Mouse (Mus musculus) MEL (cell line): ENCODE data around the gene Dvl2. TPM values are rescaled to one million over a fixed set of nuclear protein-coding genes. Genes with fewer than 3 reads are reported as not detected.

Experiments used
- DNase-seq: peaks from one replicate; pipeline ENCODE4 v3.0.0; 2011; ENCODE audit warnings: low read depth, low spot score
- H3K27ac ChIP-seq: 2 replicates; pipeline ENCODE4 v1.5.1; 2012; ENCODE audit warnings: low read depth, mild to moderate bottlenecking, control low read depth, low read length, moderate library complexity; ENCODE audit not compliant: control insufficient read depth
- H3K27me3 ChIP-seq, 2 experiments: fragments of 150-350 bp in 1 of 2; sonication (generic) in 1 of 2; 2 replicates each; pipeline ENCODE4 v1.6.1; 2012; ENCODE audit warnings: low read length in 2 of 2, mild to moderate bottlenecking in 2 of 2, improper control_type of control experiment in 1 of 2, moderate library complexity in 1 of 2; ENCODE audit not compliant: insufficient read depth in 2 of 2, control insufficient read depth in 1 of 2
- H3K36me3 ChIP-seq, 2 experiments: 2 replicates each; pipeline ENCODE4 v1.6.1; 2012 to 2014; ENCODE audit warnings: low read length in 2 of 2, improper control_type of control experiment in 1 of 2, inconsistent platforms in 1 of 2, mild to moderate bottlenecking in 1 of 2; ENCODE audit not compliant: insufficient read depth in 2 of 2, control insufficient read depth in 1 of 2
- H3K4me1 ChIP-seq, 2 experiments: fragments of 150-350 bp in 1 of 2; sonication (generic) in 1 of 2; 2 replicates each; pipeline ENCODE4 v1.6.1; 2012; ENCODE audit warnings: low read length in 2 of 2, improper control_type of control experiment in 1 of 2, mild to moderate bottlenecking in 1 of 2; ENCODE audit not compliant: insufficient read depth in 2 of 2, control insufficient read depth in 1 of 2
- H3K4me3 ChIP-seq, 2 experiments: fragments of 150-350 bp in 1 of 2; sonication (generic) in 1 of 2; 2 replicates each; pipeline ENCODE4 v1.5.1; 2012; ENCODE audit warnings: low read depth in 2 of 2, low read length in 2 of 2, mild to moderate bottlenecking in 2 of 2, moderate library complexity in 2 of 2, control low read depth in 1 of 2, improper control_type of control experiment in 1 of 2; ENCODE audit not compliant: control insufficient read depth in 1 of 2, insufficient read depth in 1 of 2
- H3K79me2 ChIP-seq: 2 replicates; pipeline ENCODE4 v1.6.1; 2012; ENCODE audit warnings: mild to moderate bottlenecking, low read length, moderate library complexity; ENCODE audit not compliant: control insufficient read depth, poor library complexity, insufficient read depth
- H3K9ac ChIP-seq: 2 replicates; pipeline ENCODE4 v1.6.1; 2012; ENCODE audit warnings: low read depth, mild to moderate bottlenecking, control low read depth, low read length, moderate library complexity; ENCODE audit not compliant: control insufficient read depth, poor library complexity, severe bottlenecking
- H3K9me3 ChIP-seq: fragments of 150-350 bp; sonication (generic); replicated peaks from 2 replicates; pipeline ENCODE4 v1.6.1; 2012; ENCODE audit warnings: mild to moderate bottlenecking, low read length, improper control_type of control experiment, moderate library complexity; ENCODE audit not compliant: insufficient read depth
- BHLHE40 ChIP-seq: IDR thresholded peaks from 2 replicates; pipeline ENCODE4 v1.6.1; 2012; ENCODE audit warnings: low read depth, mild to moderate bottlenecking, inconsistent platforms, low read length, improper control_type of control experiment, borderline replicate concordance
- CHD1 ChIP-seq: IDR thresholded peaks from 2 replicates; pipeline ENCODE4 v1.6.1; 2012; ENCODE audit warnings: low read depth, mild to moderate bottlenecking, inconsistent platforms, low read length, improper control_type of control experiment
- CHD2 ChIP-seq: IDR thresholded peaks from 2 replicates; pipeline ENCODE4 v1.6.1; 2011; ENCODE audit warnings: low read length, improper control_type of control experiment
- CTCF ChIP-seq, 3 experiments: IDR thresholded peaks in 2 of 3; conservative IDR thresholded peaks in 1 of 3; 2 replicates each; pipeline ENCODE4 v1.5.1; 2011 to 2012; ENCODE audit warnings: low read length in 3 of 3, low read depth in 2 of 3, mild to moderate bottlenecking in 2 of 3, improper control_type of control experiment in 1 of 3, inconsistent platforms in 1 of 3, mixed read lengths in 1 of 3, moderate library complexity in 1 of 3; ENCODE audit not compliant: control insufficient read depth in 1 of 3, insufficient read depth in 1 of 3, poor library complexity in 1 of 3, severe bottlenecking in 1 of 3
- E2F4 ChIP-seq: IDR thresholded peaks from 2 replicates; pipeline ENCODE4 v1.6.1; 2011; ENCODE audit warnings: low read depth, low read length, improper control_type of control experiment, borderline replicate concordance
- ELF1 ChIP-seq: IDR thresholded peaks from 2 replicates; pipeline ENCODE4 v1.6.1; 2014; ENCODE audit warnings: low read depth, mild to moderate bottlenecking, inconsistent platforms, low read length, improper control_type of control experiment, moderate library complexity
- ETS1 ChIP-seq: IDR thresholded peaks from 2 replicates; pipeline ENCODE4 v1.6.1; 2012; ENCODE audit warnings: low read depth, mild to moderate bottlenecking, inconsistent platforms, low read length, improper control_type of control experiment, moderate library complexity
- GABPA ChIP-seq: IDR thresholded peaks from 2 replicates; pipeline ENCODE4 v1.6.1; 2012; ENCODE audit warnings: low read depth, mild to moderate bottlenecking, inconsistent platforms, low read length, improper control_type of control experiment, moderate library complexity
- GATA1 ChIP-seq: IDR thresholded peaks from 2 replicates; pipeline ENCODE4 v1.6.1; 2011; ENCODE audit warnings: low read depth, low read length, improper control_type of control experiment
- HCFC1 ChIP-seq: IDR thresholded peaks from 2 replicates; pipeline ENCODE4 v1.6.1; 2012; ENCODE audit warnings: low read depth, mild to moderate bottlenecking, inconsistent platforms, low read length, improper control_type of control experiment, moderate library complexity
- JUND ChIP-seq: IDR thresholded peaks from 2 replicates; pipeline ENCODE4 v1.6.1; 2011; ENCODE audit warnings: low read depth, mild to moderate bottlenecking, improper control_type of control experiment, low read length
- KAT2A ChIP-seq: conservative IDR thresholded peaks from 2 replicates; pipeline ENCODE4 v1.6.1; 2012; ENCODE audit warnings: low read depth, low read length, improper control_type of control experiment, inconsistent platforms
- MAFK ChIP-seq: IDR thresholded peaks from 2 replicates; pipeline ENCODE4 v1.6.1; 2011; ENCODE audit warnings: low read depth, mild to moderate bottlenecking, low read length, improper control_type of control experiment, borderline replicate concordance
- MAX ChIP-seq: IDR thresholded peaks from 2 replicates; pipeline ENCODE4 v1.6.1; 2011; ENCODE audit warnings: low read length, improper control_type of control experiment
- MAZ ChIP-seq: IDR thresholded peaks from 2 replicates; pipeline ENCODE4 v1.6.1; 2012; ENCODE audit warnings: low read depth, mild to moderate bottlenecking, inconsistent platforms, low read length, improper control_type of control experiment
- MEF2A ChIP-seq: IDR thresholded peaks from 2 replicates; pipeline ENCODE4 v1.6.1; 2014; ENCODE audit warnings: low read depth, mild to moderate bottlenecking, inconsistent platforms, low read length, improper control_type of control experiment; ENCODE audit not compliant: poor library complexity, insufficient replicate concordance, severe bottlenecking; ENCODE audit errors: extremely low read depth
- MXI1 ChIP-seq: IDR thresholded peaks from 2 replicates; pipeline ENCODE4 v1.6.1; 2011; ENCODE audit warnings: mild to moderate bottlenecking, low read depth, low read length, improper control_type of control experiment
- MYB ChIP-seq: IDR thresholded peaks from 2 replicates; pipeline ENCODE4 v1.6.1; 2011; ENCODE audit warnings: mild to moderate bottlenecking, low read depth, low read length, improper control_type of control experiment
- MYC ChIP-seq: IDR thresholded peaks from 2 replicates; pipeline ENCODE4 v1.6.1; 2011; ENCODE audit warnings: low read depth, mild to moderate bottlenecking, low read length, improper control_type of control experiment, moderate library complexity
- NELFE ChIP-seq: IDR thresholded peaks from 2 replicates; pipeline ENCODE4 v1.6.1; 2011; ENCODE audit warnings: low read depth, low read length, improper control_type of control experiment
- NRF1 ChIP-seq: IDR thresholded peaks from 2 replicates; pipeline ENCODE4 v1.6.1; 2014; ENCODE audit warnings: low read depth, mild to moderate bottlenecking, inconsistent platforms, low read length, improper control_type of control experiment, moderate library complexity; ENCODE audit not compliant: poor library complexity, insufficient read depth, severe bottlenecking
- POLR2A ChIP-seq, 2 experiments: IDR thresholded peaks; 2 replicates each; pipeline ENCODE4 v1.6.1; 2011 to 2012; ENCODE audit warnings: low read length in 2 of 2, mild to moderate bottlenecking in 2 of 2, control low read depth in 1 of 2, improper control_type of control experiment in 1 of 2, low read depth in 1 of 2, moderate library complexity in 1 of 2; ENCODE audit not compliant: control insufficient read depth in 1 of 2, insufficient read depth in 1 of 2, poor library complexity in 1 of 2
- POLR2AphosphoS5 ChIP-seq: IDR thresholded peaks from 2 replicates; pipeline ENCODE4 v1.6.1; 2012; ENCODE audit warnings: low read depth, borderline replicate concordance, mild to moderate bottlenecking, inconsistent platforms, low read length, moderate library complexity, mixed read lengths
- RAD21 ChIP-seq: IDR thresholded peaks from 2 replicates; pipeline ENCODE4 v1.6.1; 2011; ENCODE audit warnings: mild to moderate bottlenecking, low read depth, low read length, improper control_type of control experiment
- RCOR1 ChIP-seq: IDR thresholded peaks from 2 replicates; pipeline ENCODE4 v1.6.1; 2012; ENCODE audit warnings: low read depth, mild to moderate bottlenecking, inconsistent platforms, low read length, improper control_type of control experiment
- SIN3A ChIP-seq: IDR thresholded peaks from 2 replicates; pipeline ENCODE4 v1.6.1; 2012; ENCODE audit warnings: low read length, improper control_type of control experiment, inconsistent platforms
- TAL1 ChIP-seq: IDR thresholded peaks from 2 replicates; pipeline ENCODE4 v1.6.1; 2012; ENCODE audit warnings: mild to moderate bottlenecking, inconsistent platforms, low read length, moderate library complexity, mixed read lengths
- TBP ChIP-seq: IDR thresholded peaks from 2 replicates; pipeline ENCODE4 v1.8.0; 2011; ENCODE audit warnings: low read depth, low read length, improper control_type of control experiment
- TCF12 ChIP-seq: IDR thresholded peaks from 2 replicates; pipeline ENCODE4 v1.6.1; 2014; ENCODE audit warnings: low read depth, mild to moderate bottlenecking, inconsistent platforms, low read length, improper control_type of control experiment, moderate library complexity
- UBTF ChIP-seq: IDR thresholded peaks from 2 replicates; pipeline ENCODE4 v1.6.1; 2012; ENCODE audit warnings: low read depth, mild to moderate bottlenecking, inconsistent platforms, low read length, improper control_type of control experiment, moderate library complexity, borderline replicate concordance; ENCODE audit not compliant: insufficient read depth
- USF1 ChIP-seq: IDR thresholded peaks from 2 replicates; pipeline ENCODE4 v1.6.1; 2014; ENCODE audit warnings: low read depth, mild to moderate bottlenecking, inconsistent platforms, low read length, improper control_type of control experiment, moderate library complexity
- USF2 ChIP-seq, 2 experiments: IDR thresholded peaks; 2 replicates each; pipeline ENCODE4 v1.6.1; 2011 to 2012; ENCODE audit warnings: improper control_type of control experiment in 2 of 2, low read length in 2 of 2, borderline replicate concordance in 1 of 2, inconsistent platforms in 1 of 2, low read depth in 1 of 2, mild to moderate bottlenecking in 1 of 2; ENCODE audit not compliant: insufficient read depth in 1 of 2
- ZC3H11A ChIP-seq: IDR thresholded peaks from 2 replicates; pipeline ENCODE4 v1.6.1; 2012; ENCODE audit warnings: low read depth, mild to moderate bottlenecking, inconsistent platforms, low read length, improper control_type of control experiment
- ZKSCAN1 ChIP-seq: IDR thresholded peaks from 2 replicates; pipeline ENCODE4 v1.6.1; 2012; ENCODE audit warnings: low read depth, mild to moderate bottlenecking, inconsistent platforms, low read length, improper control_type of control experiment, moderate library complexity
- ZMIZ1 ChIP-seq: IDR thresholded peaks from 2 replicates; pipeline ENCODE4 v1.6.1; 2012; ENCODE audit warnings: low read depth, mild to moderate bottlenecking, inconsistent platforms, low read length, improper control_type of control experiment, moderate library complexity
- ZNF384 ChIP-seq: IDR thresholded peaks from 2 replicates; pipeline ENCODE4 v1.6.1; 2012; ENCODE audit warnings: low read depth, mild to moderate bottlenecking, inconsistent platforms, low read length, improper control_type of control experiment
- polyA plus RNA-seq, 2 experiments: library from polyadenylated mRNA; stranded (reverse) in 1 of 2; unstranded in 1 of 2; fragments of >175 nt in 1 of 2; fragments of >200 nt in 1 of 2; gene quantifications; 2 replicates each; pipeline versions ENCODE4 v1.2.1 to v1.2.4; 2012; ENCODE audit warnings: low replicate concordance in 2 of 2, low read depth in 1 of 2; ENCODE audit not compliant: insufficient read length in 2 of 2, insufficient read depth in 1 of 2, missing spikeins in 1 of 2
- total RNA-seq: library from RNA; depleted of rRNA; stranded (reverse); fragments of 300-350 nt; gene quantifications from 2 replicates; pipeline ENCODE4 v1.2.3, GENCODE M21; 2012; rRNA removed

Dvl2 gene
- 40.1 and 41.9 TPM in 2 replicates for total RNA-seq
- 10 to 100 TPM in 1 of 2 experiments, not detected in 1; 38.5 TPM for polyA plus RNA-seq

GRCm38 (mm10) chr11:70000396-70000898 lies at the start of gene Dvl2:
Gene Dvl2, plus strand, starts transcription at chr11:70000595.
- peaks cover 16 to 38% of the 10 kb centered on the region in 2 experiments for H3K4me1 ChIP-seq
- peaks cover 53% of the 10 kb centered on the region for H3K79me2 ChIP-seq
- peak within 1 kb of the TSS; percentile 84 for H3K27ac ChIP-seq
- H3K27me3 ChIP-seq, result no peaks in the 10 kb centered on the region
- no peaks in the 10 kb centered on the region for H3K9me3 ChIP-seq
- peaks cover 8 to 39% of the 10 kb centered on the region in 2 experiments for H3K36me3 ChIP-seq
- H3K9ac ChIP-seq, result peak within 1 kb of the TSS; percentile 87
- peak within 1 kb of the TSS; percentile 69 to 83 for H3K4me3 ChIP-seq
- DNase-seq, result peak; percentile 99
- TF ChIP-seq ZMIZ1 (peak; percentile 55; the same call in 1 of the 2 replicates), ETS1 (peak; percentile 79), CTCF (IDR thresholded peaks at IDR 0.05 in 2 of 3, conservative IDR thresholded peaks at IDR 0.05 in 1 of 3; ENCODE audit: control insufficient read depth in 1 of 3, insufficient read depth in 1 of 3, low read depth in 2 of 3, low read length in 3 of 3, poor library complexity in 1 of 3, severe bottlenecking in 1 of 3) (no peak), ZNF384 (no peak), E2F4 (no peak), TBP (no peak; the same call in 1 of the 2 replicates), RAD21 (no peak), HCFC1 (peak; percentile 89), POLR2AphosphoS5 (peak; percentile 26; the same call in 1 of the 2 replicates), MYC (peak; percentile 61; the same call in 1 of the 2 replicates), SIN3A (peak; percentile 95), RCOR1 (no peak), TAL1 (no peak), GATA1 (no peak), MYB (peak; percentile 85), USF1 (peak; percentile 97), UBTF (0 out of 2 replicates have a peak, but pooled peaks have one; percentile 76), ZC3H11A (no peak), TCF12 (peak; percentile 51), KAT2A (no peak), MAFK (no peak), ELF1 (no peak), MAX (peak; percentile 99), USF2 (IDR thresholded peaks at IDR 0.05; ENCODE audit: borderline replicate concordance in 1 of 2, insufficient read depth in 1 of 2, low read depth in 1 of 2, low read length in 2 of 2) (peak; percentile 98 to 99), CHD2 (no peak), MXI1 (peak; percentile 91; the same call in 1 of the 2 replicates), JUND (no peak), MEF2A (no peak), MAZ (no peak), POLR2A (IDR thresholded peaks at IDR 0.05; ENCODE audit: control insufficient read depth in 1 of 2, insufficient read depth in 1 of 2, low read depth in 1 of 2, low read length in 2 of 2, poor library complexity in 1 of 2) (peak; percentile 85 to 93), CHD1 (no peak), BHLHE40 (peak; percentile 99), NELFE (peak; percentile 59; the same call in 1 of the 2 replicates), NRF1 (peak; percentile 79), ZKSCAN1 (no peak), GABPA (no peak)
